Mouse (Mus musculus) thymus, adult 2 months (tissue): Measurements from ENCODE around the gene Ehd4.

Source experiments
- CTCF ChIP-seq: fragments of 200-500 bp; IDR thresholded peaks from 2 replicates; pipeline ENCODE4 v1.5.1; 2012; ENCODE audit warnings: mild to moderate bottlenecking, control low read depth, low read length, moderate library complexity, borderline replicate concordance; ENCODE audit not compliant: control insufficient read depth, poor library complexity, insufficient read depth; ENCODE audit errors: extremely low read depth
- POLR2A ChIP-seq: fragments of 200-500 bp; IDR thresholded peaks from 2 replicates; pipeline ENCODE4 v1.6.1; 2012; ENCODE audit warnings: mild to moderate bottlenecking, low read length, control low read depth, moderate library complexity; ENCODE audit not compliant: control insufficient read depth, poor library complexity, insufficient read depth; ENCODE audit errors: extremely low read depth

DNA sequence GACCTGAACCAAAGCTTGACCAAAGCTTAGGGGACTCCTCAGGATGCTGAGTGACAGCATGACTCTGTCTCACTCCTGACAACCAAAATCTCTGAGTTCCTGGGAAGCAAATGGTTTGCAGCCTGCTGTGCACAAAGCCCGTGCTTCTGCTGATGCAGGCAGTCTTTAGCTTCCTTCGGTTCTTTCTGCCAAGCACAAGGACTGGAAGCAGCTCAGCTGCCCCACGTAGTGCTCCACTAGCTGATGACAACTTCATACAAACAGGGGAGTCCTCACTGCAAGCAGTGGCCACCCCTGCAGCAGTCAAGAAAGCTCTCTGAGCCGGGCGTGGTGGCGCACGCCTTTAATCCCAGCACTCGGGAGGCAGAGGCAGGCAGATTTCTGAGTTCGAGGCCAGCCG lies 11.1 kb upstream of the Ehd4 start:
- no peak for TF ChIP-seq CTCF
- TF ChIP-seq POLR2A = no peak
